Mouse (Mus musculus) telencephalon, adult 2 months (tissue): Measurements from ENCODE around the gene Gm20532.
A peak's percentile ranks its signal among the peaks of the same experiment; 100 is the strongest.

Source experiments
- DNase-seq: peaks from one replicate; pipeline ENCODE4 v3.0.0-alpha.2; 2011; ENCODE audit warnings: low read depth, low spot score

Gm20532 gene

DNA sequence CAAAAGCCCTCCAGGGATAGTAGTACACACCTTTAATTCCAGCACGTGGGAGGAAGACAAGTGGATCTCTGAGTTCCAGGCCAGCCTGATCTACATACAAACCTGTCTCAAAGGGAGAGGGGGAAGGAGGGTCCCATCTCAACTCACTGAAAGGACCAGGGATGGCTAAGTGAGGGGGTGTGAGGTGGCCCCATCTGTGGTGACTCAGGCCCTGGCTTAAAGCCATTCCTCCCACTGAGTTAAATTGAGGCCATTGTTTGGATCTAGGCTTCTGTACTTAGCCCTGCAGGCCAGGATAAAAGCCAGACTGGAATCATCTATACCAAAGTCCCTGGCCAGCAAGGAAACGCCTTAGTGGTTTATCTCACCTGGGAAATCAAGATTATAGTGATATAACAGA, 34.8 kb downstream of the Gm20532 start:
- no peak for DNase-seq

- DNase-seq, result no peak
These were observed 36.5 kb downstream of the Gm20532 start for GRCm38 (mm10) chr2:26622984-26623383.

DNA sequence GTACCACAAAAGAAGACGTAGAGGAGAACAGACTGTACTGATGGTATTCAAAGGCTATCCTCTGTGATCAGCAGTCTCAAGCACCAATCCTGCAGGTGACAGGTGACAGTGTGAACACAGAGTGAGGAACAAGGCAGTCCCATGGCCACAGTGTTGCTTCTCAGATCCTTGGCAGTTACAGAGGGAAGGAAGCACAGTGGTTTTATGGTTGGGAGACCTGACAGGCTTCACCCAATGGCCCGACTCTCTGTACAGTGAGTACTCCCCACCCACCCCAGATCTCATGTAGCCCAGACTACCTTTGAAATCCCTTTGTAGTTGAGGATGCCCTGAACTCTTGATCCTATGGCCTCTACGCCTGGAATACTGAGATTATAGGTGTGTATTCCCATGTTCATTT, 39.0 kb downstream of the Gm20532 start:
- DNase-seq, result no peak

DNA sequence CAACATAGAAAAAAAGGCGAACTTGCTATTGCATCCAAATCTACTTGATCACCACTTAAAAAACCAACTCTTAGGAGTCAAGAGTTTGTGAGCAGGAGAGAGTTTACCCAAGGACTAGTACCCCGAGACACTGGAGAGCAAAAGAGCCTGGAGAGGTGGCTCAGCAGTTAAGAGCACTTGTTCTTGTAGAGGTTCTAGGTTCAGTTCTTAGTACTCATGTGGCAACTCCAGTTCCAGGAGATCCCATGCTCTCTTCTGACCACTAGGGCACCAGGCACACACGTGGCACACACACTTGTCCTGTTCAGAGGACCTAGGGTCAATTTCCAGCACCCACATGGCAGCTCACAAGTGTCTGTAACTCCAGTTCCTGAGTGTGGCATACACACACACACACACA, 39.6 kb downstream of the Gm20532 start:
- DNase-seq, result no peak

- peak; percentile 70 for DNase-seq
These were observed 41.7 kb downstream of the Gm20532 start, which contains the start of gene Fam69b for GRCm38 (mm10) chr2:26627921-26628739. TSS of gene Fam69b (plus strand) at chr2:26628457.

GRCm38 (mm10) chr2:26628792-26629437, 42.5 kb downstream of the Gm20532 start:
- DNase-seq, result no peak

DNA sequence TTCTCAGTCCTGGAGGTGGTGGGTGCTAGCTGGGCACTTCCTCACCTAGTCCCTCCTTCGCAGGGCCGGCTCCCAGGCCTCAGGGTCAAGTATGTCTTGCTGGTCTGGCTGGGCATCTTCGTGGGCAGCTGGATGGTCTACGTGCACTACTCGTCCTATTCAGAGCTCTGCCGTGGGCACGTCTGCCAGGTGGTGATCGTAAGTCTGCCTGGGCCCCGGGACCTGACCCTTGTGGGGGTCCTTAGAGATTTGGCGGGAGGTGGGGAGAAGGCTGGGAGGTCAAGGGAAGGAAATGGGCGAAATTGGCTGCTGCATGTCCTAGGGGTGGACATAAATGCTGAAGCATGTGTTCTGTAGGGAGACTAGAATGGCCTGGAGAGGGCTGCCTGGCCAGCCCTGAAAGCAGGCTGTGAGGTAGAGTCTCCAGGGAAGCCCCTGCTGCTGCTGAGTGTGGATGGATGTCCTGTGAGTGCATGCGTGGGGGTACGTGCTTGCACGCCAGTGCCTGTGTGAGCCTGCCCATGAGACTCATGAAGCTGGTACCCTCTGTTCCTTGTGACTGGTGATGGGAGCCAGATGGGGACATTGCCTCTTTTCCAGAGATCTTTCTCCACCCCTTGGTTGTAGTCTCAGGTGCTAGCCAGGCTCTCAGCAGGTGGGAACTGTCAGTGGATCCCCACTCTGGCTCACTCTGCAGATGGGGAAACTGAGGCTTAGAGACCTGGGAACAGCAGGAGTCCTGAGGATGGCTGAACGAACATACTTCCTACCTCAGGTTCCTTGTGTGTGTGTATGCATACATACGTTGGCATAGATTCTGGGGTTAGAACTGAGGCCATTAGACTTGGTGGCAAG, 46.3 kb downstream of the Gm20532 start:
- DNase-seq, result no peak

- no peak for DNase-seq
These were observed 47.6 kb downstream of the Gm20532 start for GRCm38 (mm10) chr2:26633953-26634530.

GRCm38 (mm10) chr2:26634629-26635488, 48.4 kb downstream of the Gm20532 start:
- DNase-seq, result no peak

DNA sequence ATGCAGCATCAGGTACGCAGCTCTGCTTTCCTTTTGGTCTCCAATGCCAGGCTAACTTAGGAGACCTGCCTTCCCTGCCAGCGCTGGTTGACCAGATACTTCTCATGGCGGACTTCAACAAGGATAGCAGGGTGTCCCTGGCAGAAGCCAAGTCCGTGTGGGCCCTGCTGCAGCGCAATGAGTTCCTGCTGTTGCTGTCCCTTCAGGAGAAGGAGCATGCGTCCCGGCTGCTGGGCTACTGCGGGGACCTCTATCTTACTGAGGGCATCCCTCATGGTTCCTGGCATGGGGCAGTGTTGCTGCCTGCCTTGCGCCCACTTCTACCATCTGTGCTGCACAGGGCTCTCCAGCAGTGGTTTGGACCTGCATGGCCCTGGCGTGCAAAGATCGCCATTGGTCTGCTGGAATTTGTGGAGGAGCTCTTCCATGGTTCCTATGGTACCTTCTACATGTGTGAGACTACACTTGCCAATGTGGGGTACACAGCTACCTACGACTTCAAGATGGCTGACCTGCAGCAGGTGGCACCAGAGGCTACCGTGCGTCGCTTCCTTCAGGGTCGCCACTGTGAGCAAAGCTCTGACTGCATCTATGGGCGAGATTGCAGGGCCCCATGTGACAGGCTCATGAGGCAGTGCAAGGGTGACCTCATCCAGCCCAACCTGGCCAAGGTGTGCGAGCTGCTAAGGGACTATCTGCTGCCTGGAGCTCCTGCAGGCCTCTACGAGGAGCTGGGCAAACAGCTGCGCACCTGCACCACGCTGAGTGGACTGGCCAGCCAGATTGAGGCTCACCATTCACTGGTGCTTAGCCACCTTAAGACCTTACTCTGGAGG, 49.3 kb downstream of the Gm20532 start:
- DNase-seq, result no peak

- DNase-seq, result no peak
These were observed 49.8 kb downstream of the Gm20532 start for GRCm38 (mm10) chr2:26636325-26636635.

DNA sequence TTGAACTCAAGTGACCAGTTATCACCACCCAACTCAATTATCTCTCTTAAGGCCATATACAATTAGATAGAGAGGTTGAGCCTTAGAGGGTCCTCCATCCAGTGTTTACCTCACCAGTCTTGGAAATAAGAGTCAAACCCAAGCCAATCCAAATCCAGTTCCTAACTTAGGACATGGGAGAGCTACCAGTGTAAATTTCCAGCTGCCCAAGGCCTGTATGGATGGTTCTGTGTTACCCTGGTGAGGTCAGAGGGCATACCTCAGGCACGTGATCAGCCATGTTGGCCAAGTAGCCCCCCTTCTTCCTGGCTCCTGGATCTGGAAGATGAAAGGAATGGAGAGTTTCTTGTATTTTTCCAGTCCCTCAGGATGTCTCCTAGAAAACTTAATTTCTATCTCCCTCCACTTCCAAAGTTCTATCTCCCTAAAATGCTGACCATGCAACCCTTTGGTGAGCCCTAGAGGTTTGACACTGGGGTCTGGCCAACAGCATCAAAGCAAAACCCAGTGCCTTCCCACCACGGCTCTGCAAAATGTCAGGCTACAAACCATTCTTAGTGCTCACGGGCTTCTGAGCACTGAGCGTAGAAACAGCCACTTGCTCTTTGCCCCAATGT, 51.0 kb downstream of the Gm20532 start:
- no peak for DNase-seq

DNA sequence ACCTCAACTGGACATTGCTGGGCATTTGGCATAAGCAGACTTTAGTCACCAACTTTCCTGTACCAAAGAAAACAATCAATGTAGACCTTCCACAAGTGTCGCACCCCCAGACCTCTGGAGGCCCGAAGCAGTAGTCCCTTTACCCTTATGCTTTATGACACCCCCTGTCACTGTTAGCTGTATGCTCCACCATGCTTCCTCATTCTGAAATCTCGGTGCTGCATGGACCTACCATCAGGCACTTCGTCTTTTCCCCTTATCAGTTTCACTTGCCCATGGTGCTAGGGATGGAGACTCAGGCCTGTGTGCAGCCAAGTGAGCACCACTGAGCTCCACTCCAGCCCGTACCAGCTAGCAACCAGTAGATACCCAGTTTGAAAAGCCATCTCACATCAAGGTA, 51.6 kb downstream of the Gm20532 start:
- DNase-seq, result no peak

DNA sequence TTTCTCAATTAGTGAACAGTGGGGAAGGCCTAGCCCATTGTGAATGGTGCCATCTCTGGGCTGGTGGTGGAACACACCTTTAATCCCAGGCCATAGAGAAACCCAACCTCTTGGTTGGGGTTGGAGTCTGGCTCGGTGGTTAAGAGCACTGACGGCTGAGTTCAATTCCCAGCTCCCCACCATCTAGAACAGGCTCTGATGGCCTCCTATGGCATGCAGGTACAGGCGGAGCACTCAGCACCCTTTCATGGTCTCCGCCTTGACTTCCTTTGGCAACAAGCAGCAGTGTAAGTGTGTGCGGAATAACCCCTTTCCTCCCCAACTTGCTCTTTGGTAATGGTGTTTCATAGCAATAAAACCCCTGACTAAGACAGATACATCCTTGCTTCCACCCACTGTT, 52.1 kb downstream of the Gm20532 start:
- no peak for DNase-seq

GRCm38 (mm10) chr2:26639083-26639482, 52.6 kb downstream of the Gm20532 start:
- no peak for DNase-seq

GRCm38 (mm10) chr2:26639838-26640830, 53.7 kb downstream of the Gm20532 start:
- DNase-seq, result peak; percentile 92

GRCm38 (mm10) chr2:26641006-26641647, 54.7 kb downstream of the Gm20532 start:
- DNase-seq, result no peak

DNA sequence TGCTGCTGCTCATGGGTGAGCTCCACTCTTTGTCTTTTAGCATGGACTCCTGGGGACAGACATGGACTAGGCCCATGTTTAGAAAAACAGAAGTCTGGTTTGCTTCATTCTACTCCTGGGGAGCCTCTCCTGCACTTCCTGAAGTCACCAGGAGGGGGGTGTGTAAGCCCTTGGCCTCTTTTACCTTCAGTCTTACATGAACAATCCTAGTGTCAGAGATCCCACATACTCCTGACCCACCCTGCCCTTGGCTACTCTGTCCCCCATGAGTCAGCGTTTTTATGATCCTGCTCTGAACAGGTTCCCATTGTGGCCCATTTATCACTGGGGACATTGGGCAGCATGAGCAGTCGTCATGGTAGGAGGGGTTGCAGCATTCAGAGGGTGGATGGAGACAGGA, 57.5 kb downstream of the Gm20532 start:
- no peak for DNase-seq
